Mouse (Mus musculus) testis, postnatal 14 days (tissue): ENCODE measurements around the gene Lpp.

ENCODE experiments used
- DNase-seq: peaks from one replicate; pipeline ENCODE4 v3.0.0; 2021; ENCODE audit warnings: low spot score

The Lpp gene

GRCm38 (mm10) chr16:24807565-24807964, 414.3 kb downstream of the Lpp start:
- no peak for DNase-seq

DNA sequence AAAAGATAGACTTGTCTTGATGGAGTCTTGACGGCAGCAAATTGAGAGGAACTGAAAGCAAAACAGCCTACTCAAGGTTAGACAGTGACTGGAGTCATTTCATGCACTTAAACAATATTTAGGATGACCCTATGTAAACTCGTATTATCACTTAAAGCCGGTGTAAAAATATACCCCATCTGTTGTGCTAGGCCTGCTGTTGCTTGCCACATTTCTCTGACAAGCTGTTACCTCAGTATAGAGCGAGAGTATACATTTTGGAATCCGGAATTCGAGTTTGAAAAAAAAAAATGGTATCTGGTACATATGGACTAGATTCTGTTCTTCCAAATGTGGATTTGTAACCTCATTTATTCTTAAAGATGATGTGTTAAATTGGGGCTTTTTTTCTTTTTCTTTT, 416.5 kb downstream of the Lpp start:
- DNase-seq = no peak

DNA sequence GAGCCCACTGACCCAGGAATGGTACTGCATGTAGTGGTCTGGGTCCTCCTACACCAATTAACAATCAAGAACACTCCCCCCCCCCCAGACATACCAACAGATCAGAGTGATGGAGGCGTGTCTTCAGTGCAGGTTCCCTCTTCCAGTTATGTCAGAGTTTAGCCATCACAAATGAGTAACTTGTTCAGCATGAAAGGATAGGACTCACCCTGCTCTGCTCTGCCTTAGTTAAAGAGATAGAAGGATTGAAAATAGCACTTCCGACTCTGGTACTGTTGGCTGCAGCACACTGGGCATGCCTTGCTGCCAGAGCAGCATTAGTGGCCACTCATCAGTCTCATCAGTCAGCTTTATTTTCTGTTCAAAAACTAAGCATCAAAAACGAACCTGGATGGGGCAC, 423.3 kb downstream of the Lpp start:
- DNase-seq = no peak

- no peak for DNase-seq
Measured at GRCm38 (mm10) chr16:24817381-24817780, 424.1 kb downstream of the Lpp start.

DNA sequence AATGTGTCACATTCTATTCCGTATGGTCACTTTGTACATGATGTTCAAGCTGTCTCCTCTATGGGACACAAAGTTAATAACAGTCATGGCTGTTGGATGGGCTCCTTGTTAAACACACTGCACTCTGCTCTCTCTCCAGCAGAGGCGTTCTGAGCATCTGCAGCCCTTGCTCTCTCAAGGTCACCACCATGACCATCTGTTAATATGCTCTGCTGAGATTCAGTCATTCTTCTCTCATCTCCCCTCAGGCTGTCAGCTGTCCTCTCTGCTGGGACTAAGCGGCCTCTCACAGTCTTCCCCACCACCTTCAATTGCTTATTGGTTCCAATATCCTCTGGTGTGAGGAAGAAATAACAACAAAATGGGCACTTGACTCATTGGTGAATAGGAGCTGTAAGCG, 425.8 kb downstream of the Lpp start:
- no peak for DNase-seq

DNA sequence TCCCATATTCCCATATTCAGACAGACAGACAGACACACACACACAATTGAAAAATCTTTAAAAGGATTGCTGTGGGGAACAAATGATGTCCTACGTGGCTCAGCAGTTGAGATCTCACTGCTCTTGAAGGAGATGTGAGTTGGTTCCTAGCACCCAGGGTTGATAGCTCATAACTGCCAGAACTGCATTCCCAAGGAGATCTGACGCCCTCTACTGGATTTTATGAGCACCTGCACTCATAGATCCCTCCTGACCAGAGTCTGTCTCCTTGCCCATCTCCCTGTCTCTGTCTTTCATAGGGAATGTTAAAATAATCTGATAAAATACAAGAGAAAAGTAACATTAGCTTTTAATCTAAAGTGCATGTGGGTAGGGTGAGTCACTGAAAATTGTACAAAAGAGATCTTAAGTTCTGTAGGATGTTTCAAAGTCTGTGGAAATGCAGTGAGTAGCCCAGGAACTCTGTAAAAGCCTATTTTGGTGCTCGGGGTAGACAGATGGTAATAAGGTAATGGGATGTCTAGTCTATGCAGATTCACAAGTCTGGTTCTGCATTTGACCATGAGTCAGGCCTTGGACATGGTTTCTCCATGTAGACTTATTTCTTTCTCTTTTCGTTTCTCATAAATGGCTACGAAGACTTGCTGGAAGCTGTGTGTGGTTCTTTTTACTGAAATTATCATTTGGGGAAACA, 429.0 kb downstream of the Lpp start:
- no peak for DNase-seq

GRCm38 (mm10) chr16:24822918-24823317, 429.6 kb downstream of the Lpp start:
- no peak for DNase-seq

GRCm38 (mm10) chr16:24826390-24826789, 433.1 kb downstream of the Lpp start:
- no peak for DNase-seq

DNA sequence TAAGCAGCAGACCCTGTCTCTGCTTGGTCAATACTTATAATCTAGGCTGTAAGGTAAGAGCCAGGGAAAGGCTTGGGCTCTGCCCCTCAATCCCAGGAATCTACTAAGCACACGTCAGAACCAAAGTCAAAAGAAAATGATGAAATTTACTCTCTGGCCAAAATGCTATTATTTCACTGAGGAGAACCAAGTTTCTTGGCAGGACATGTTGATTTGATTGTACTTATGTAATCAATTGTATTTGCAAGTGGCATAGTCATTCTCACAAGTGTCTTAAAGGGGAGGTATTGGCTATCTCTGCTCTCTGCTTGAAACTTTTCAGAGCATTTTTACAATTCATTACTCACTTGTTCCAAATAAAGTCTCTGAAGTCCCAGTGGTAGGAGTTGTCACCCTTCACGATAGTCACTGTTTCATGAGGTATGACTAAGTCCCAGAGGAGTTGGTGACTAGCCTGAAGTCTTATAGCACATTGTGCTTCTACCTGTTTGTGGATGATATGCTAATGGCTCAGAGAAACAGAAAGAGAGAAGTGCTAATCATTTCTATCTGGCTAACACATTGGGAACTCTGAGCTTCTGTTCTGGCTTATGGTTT, 435.0 kb downstream of the Lpp start:
- DNase-seq = no peak

GRCm38 (mm10) chr16:24829860-24830259, 436.6 kb downstream of the Lpp start:
- DNase-seq = no peak

DNA sequence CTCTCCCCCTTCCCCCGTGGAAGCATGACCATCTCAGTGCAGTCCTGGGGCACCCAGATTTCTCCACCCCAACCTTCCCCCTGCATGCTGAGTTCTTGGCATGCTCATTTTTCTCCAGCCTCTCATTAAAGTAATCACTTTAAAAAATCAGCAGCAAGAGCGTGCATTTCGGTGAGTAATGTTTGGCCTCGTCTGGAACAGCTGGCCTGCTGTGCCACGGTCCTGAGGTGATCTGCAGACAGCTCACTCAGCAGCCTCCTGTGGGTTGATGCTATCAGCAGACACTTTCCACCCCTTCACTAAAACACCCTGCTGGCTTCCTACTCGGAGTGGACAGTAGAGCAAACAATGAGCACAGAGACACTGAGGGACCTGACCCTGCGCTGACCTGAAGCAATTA, 437.6 kb downstream of the Lpp start:
- no peak for DNase-seq

DNA sequence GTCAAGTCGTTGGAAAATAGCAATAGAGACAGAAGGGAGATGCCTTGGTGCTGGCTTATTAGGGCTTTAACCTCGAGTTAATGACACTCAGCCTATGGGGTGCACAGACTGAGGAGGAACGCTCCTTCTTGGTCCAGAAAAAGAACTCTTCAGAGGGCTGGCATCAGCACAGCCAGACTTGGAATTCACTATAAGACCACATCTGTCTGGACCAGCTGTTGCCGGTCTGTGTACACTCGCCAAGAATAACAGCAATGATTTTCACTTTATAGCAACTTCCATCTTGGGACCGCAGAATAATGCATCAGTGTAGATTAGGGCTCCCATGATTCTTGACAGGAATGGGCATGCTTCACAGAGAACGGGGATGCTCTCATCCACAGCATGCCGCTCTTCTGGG, 439.9 kb downstream of the Lpp start:
- DNase-seq = no peak

GRCm38 (mm10) chr16:24834536-24834935, 441.2 kb downstream of the Lpp start:
- no peak for DNase-seq

DNA sequence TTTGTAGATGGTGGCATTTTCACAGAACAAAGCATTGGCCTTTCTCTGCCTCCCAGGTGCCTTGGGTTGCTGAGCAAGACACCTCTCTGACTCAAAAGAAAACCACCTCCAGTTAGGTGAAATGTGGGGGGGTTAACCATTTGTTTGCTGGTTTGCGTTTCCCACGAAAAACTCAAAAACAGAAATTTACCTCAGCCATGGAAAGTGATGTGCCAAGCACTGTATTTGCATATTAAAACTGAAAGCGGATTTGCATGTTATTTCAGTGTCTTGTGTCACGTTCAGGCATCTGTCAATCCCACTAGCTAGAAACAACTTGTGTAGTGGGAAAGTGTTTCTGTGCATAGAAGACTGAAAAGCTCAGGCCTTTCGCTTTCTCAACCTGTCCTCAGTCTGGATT, 443.2 kb downstream of the Lpp start:
- DNase-seq = no peak

- DNase-seq = no peak
Measured at GRCm38 (mm10) chr16:24839018-24839417, 445.7 kb downstream of the Lpp start.

DNA sequence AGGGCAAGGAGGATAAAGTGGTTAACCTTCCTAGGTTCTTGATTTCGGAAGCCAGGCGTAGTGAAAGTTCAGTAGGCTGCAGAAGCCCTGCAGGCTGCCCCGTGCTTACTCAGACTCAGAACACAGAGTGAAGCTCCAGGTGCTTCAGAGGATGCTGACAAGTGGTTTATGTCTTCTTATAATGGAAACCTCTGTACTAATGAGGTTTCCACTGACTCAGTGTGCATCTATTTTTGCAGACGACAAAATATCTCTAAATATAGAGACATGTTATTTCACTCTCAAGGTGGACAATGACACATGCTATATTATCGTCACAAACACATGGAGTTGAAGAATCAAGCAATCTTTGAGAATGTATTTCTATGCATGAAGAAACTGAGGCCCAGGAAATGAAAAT, 446.8 kb downstream of the Lpp start:
- no peak for DNase-seq

DNA sequence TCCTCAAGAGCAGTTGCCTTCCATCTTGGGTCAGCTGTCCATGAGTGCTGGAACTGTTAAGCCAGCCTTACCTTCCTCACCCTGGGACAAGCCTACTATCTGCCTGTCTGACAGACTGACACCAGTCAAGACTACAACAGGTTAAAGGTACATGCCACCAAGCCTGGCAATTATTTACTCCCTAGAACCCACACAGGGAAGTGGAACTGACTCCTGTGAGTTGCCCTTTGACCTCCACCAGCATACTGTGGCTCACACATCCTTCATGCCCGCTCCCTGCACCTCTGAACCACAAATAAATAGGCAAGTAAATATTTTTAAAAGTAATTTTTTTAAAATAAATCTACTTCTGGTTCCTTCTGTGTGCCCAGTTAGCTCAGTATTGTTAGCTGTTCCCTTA, 452.8 kb downstream of the Lpp start:
- DNase-seq = no peak

- DNase-seq = no peak
Measured at GRCm38 (mm10) chr16:24859509-24860140, 466.3 kb downstream of the Lpp start.

DNA sequence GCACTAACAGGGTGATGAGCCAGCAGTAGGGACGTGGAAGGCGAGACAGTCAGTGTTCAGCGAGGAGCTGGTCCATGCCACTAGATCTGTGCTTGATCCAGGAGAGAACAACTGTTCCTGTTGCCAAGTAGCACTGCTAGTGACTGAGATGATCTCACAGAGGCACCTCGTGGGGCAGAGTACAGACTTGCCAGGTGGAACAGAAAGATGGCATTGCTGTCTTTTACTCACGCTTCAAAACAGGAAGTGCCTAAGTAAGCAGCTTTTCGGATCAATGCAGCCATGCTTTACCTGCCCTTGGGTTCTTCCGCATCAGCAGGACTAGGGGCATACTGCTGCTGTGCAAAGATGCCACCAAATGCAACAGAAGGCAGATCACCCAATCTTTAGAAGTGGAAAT, 467.1 kb downstream of the Lpp start:
- no peak for DNase-seq

GRCm38 (mm10) chr16:24861374-24861773, 468.1 kb downstream of the Lpp start:
- no peak for DNase-seq

DNA sequence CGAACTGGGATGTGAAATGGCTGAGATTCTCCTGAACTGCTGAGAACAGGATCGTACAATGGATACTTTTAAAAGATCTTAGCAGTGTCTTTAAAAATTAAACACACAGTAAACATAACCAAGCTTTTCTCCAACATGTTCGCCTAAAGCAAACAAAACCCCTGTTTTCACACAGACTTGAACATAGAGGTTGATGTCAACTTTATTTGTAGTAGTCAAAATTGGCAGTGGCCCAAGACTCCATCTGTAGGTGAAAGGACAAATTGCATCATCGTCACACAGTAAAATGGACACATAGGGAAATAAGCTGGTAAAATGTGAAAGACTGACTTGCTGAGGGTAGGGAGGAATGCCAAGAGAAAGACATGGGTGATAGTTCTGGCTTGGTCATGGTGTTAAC, 480.9 kb downstream of the Lpp start:
- DNase-seq = no peak

- DNase-seq = no peak
Measured at GRCm38 (mm10) chr16:24875661-24876060, 482.4 kb downstream of the Lpp start.

DNA sequence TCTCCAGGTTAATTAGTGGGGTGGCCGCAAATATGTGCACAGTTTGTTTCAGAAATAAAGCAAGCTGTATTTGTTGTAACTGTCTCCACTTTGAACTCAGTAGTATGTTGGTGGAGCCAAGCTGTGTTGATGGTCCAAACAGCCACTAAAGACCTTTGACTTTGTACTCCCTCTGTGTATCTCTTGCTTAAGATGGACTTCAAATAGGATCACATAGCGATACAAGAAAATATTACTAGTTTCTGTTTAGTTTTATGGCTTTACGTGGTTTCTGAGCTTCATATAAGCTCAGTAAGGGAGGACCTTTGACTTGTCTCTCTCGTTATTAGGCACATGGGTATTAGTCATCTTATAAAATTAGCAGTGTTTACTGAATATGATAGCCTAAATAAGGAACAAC, 485.7 kb downstream of the Lpp start:
- DNase-seq = no peak

DNA sequence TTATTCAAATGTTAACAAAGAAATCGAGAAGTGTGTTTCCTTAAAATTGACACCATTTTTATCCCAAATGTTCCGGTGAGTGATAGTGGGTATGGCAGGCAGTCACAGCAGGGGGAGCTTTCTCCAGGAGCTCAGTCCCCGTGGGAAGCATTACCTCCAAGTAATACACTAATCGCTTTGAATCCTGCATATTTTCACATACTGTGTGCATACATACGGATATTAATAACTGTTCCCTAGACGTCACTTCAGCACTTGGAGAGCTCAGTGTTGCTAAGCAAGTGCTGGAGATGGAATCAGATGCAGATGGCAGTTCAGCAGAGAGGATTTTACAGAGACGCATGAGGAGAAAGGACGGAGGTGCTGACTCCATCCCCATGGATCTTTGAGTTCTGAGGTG, 487.4 kb downstream of the Lpp start:
- DNase-seq = no peak
